Mouse (Mus musculus) hematopoietic stem cell, adult 5-6 weeks (primary cell): ENCODE measurements at regions not wholly inside any gene's neighbourhood (a gene's known extent, or its start where the extent isn't known, plus 50 kb on each side); places are given as distances from the start of the nearest gene placed in this dataset.

Experiments used
- ATAC-seq, 2 experiments: fragments of 125-278 bp in 1 of 2; replicated peaks in 1 of 2; 2 replicates each; pipeline ENCODE4 v1.8.0; 2016 to 2017; ENCODE audit warnings: inconsistent platforms in 2 of 2, mild to moderate bottlenecking in 2 of 2, moderate number of reproducible peaks in 2 of 2, low read depth in 1 of 2, moderate TSS enrichment in 1 of 2; ENCODE audit not compliant: low FRiP score in 2 of 2, poor library complexity in 2 of 2, severe bottlenecking in 2 of 2, insufficient read depth in 1 of 2, low TSS enrichment in 1 of 2

GRCm38 (mm10) chr1:89342794-89343193 is 111.8 kb upstream of the Agap1 start:
- no peak for ATAC-seq

- 0 out of 4 replicates have a peak, but pooled peaks have one; percentile 27 to 42 for ATAC-seq
Measured at GRCm38 (mm10) chr1:89344546-89344945, 110.1 kb upstream of the Agap1 start.

GRCm38 (mm10) chr1:89347341-89347740 is 107.3 kb upstream of the Agap1 start:
- ATAC-seq, result no peak

- ATAC-seq, result no peak
Measured at GRCm38 (mm10) chr1:89352936-89353335, 101.7 kb upstream of the Agap1 start.

GRCm38 (mm10) chr1:89359257-89359656 is 95.3 kb upstream of the Agap1 start:
- ATAC-seq, result no peak

- no peak for ATAC-seq
Measured at GRCm38 (mm10) chr1:89364547-89365305, 89.9 kb upstream of the Agap1 start.

- ATAC-seq, result no peak
Measured at GRCm38 (mm10) chr1:89366891-89367290, 87.7 kb upstream of the Agap1 start.

- ATAC-seq, result no peak
Measured at GRCm38 (mm10) chr1:89373806-89374205, 80.8 kb upstream of the Agap1 start.

GRCm38 (mm10) chr1:89374271-89374670 is 80.3 kb upstream of the Agap1 start:
- ATAC-seq, result no peak

GRCm38 (mm10) chr1:89382021-89382420 is 72.6 kb upstream of the Agap1 start:
- ATAC-seq, result no peak

GRCm38 (mm10) chr1:89385111-89385510 is 69.5 kb upstream of the Agap1 start:
- ATAC-seq, result no peak

GRCm38 (mm10) chr1:89392711-89393110 is 61.9 kb upstream of the Agap1 start:
- ATAC-seq, result no peak

- ATAC-seq, result no peak
Measured at GRCm38 (mm10) chr1:89394471-89394870, 60.1 kb upstream of the Agap1 start.

GRCm38 (mm10) chr1:89400734-89401202 is 53.8 kb upstream of the Agap1 start:
- ATAC-seq, result no peak

- no peak for ATAC-seq
Measured at GRCm38 (mm10) chr1:89402513-89403210, 51.9 kb upstream of the Agap1 start.

GRCm38 (mm10) chr1:89403551-89404050 is 51.0 kb upstream of the Agap1 start:
- ATAC-seq, result no peak
